Mouse (Mus musculus): ENCODE measurements at regions not wholly inside any gene's neighbourhood (a gene's known extent, or its start where the extent isn't known, plus 50 kb on each side); places are given as distances from the start of the nearest gene placed in this dataset.

DNA sequence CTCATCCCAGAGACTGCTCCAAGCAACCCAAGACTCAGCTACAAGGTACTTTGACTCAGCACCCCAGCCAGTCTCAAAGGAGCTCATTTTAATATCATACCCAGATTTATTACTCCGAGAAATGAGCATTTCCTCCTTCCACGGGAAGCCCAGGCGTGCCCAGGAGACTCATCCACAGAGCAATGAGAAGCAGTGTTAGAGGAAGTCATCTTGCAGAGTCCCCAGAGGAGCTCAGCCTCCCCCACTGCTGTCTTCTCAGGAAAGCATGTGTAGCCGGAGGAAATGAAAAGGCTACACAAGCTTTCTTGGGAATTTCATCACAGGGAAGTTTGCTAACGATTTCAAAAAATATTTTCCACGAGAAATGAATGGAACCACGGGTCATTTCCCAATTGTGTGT is 141.8 kb downstream of the Hlx start:
- no peak overlapping the region for H3K4me2 ChIP-seq
- no peak overlapping the region for H3K4me3 ChIP-seq
- no peak overlapping the region for H3K9ac ChIP-seq
- no peaks in the 10 kb centered on the region for H3K9me3 ChIP-seq
- WGBS, result 64% methylated on average over 7 of the region's 7 CpGs
- ATAC-seq (ENCODE audit: low read depth), result no peak
- 0 out of 2 replicates have a peak, but pooled peaks cover 3% of the 10 kb centered on the region for H3K27me3 ChIP-seq
- no peak overlapping the region for H3K27ac ChIP-seq (replicated peaks)
- no peaks in the 10 kb centered on the region; the same call in 1 of the 2 replicates for H3K4me1 ChIP-seq (replicated peaks)
- H3K36me3 ChIP-seq, result no peaks in the 10 kb centered on the region

DNA sequence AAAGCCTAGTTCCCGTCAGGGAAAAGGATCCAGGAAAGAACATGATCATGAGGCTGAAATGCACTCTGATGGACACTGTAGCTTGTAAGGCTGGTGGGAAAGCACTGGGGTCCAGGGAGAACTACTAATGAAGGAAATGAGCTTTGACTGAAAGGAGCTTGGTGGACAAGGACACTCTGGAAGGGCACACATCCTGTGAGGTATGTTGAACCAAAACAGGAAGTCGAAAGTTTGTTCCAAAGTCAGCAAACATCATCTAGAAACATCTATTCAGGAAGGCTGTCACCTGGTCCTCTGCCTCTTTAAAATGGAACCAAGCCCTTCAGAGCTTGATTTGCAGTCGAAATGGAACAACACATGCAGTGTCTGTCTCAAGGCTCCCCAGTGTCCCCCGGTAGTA is 143.1 kb downstream of the Hlx start:
- Histone ChIP-seq H3K9me3 (no peaks in the 10 kb centered on the region), H3K36me3 (no peaks in the 10 kb centered on the region), H3K27ac (replicated peaks) (no peak overlapping the region), H3K27me3 (0 out of 2 replicates have a peak, but pooled peaks cover 3% of the 10 kb centered on the region), H3K9ac (no peak overlapping the region), H3K4me2 (no peak overlapping the region), H3K4me3 (no peak overlapping the region), H3K4me1 (replicated peaks) (no peaks in the 10 kb centered on the region; the same call in 1 of the 2 replicates)
- 82% methylated on average over 4 of the region's 4 CpGs for WGBS
- no peak for ATAC-seq (ENCODE audit: low read depth)

DNA sequence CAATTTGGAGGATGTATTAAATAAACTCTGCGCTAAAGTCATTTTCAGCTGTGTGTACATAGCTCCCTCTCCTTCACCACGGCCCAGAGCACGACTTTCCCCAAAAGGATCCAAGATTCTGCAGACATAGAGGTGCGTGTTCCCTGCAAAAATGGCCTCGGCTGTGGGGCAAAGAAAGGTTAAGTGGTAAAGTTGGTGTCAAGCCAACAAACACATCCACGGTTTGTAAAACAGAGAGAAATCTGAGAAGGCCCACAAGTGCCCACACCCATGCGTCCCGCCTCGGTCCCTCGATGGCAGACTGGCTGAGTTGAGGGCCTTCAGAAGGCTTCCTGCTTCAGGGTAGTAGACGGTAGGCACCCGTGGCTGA is 147.9 kb downstream of the Hlx start:
- H3K27ac ChIP-seq (replicated peaks), result no peak overlapping the region
- no peaks in the 10 kb centered on the region for H3K9me3 ChIP-seq
- H3K4me2 ChIP-seq, result no peak overlapping the region
- no peak for ATAC-seq (ENCODE audit: low read depth)
- 82% methylated on average over 12 of the region's 12 CpGs for whole genome bisulfite sequencing
- H3K36me3 ChIP-seq, result no peaks in the 10 kb centered on the region
- H3K4me1 ChIP-seq (replicated peaks), result peaks cover 4% of the 10 kb centered on the region; the same call in 1 of the 2 replicates
- H3K4me3 ChIP-seq, result no peak overlapping the region
- no peak overlapping the region for H3K9ac ChIP-seq
- H3K27me3 ChIP-seq, result 0 out of 2 replicates have a peak, but pooled peaks cover 3% of the 10 kb centered on the region

DNA sequence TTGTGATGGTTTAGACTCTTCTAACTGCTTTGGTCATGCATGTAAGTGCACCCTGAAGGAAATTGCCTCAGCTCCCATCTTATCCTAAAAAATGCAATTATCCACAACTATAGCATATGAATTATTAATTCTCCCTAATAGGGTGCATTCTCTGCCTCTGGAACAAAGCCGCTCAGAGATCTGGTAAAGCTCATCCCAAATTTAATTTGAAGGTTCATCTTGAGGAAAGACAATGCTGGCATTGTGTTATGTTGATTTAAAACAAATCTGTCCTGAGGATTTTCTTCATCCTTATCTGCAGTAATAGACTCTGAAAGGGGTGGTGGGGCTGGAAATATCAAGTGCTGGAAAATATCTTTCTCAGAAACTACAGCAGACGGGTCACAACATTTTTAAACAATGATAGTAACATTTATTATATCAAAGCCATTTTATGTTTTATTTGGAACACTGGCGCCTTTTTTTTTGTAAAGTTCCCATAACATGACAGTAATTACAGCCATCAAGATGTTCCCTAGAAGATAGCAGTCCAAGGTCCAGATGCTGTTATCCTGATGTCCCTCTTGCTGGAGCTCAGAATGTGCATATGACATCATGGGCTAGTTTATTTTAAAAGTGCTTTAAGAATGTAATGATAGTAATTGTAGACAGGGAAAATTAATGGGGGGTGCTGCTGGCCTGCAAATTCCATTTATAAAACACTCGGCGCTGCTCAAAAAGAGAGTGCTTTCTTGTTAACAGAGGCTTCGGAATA is 148.5 kb downstream of the Hlx start:
- Histone ChIP-seq H3K9ac (no peak overlapping the region), H3K9me3 (no peaks in the 10 kb centered on the region), H3K27ac (replicated peaks) (no peak overlapping the region), H3K36me3 (no peaks in the 10 kb centered on the region), H3K4me2 (no peak overlapping the region), H3K27me3 (no peaks in the 10 kb centered on the region), H3K4me1 (replicated peaks) (peaks cover 4% of the 10 kb centered on the region; the same call in 1 of the 2 replicates), H3K4me3 (no peak overlapping the region)
- WGBS, result 85% methylated on average over 6 of the region's 6 CpGs
- ATAC-seq (ENCODE audit: low read depth), result no peak

DNA sequence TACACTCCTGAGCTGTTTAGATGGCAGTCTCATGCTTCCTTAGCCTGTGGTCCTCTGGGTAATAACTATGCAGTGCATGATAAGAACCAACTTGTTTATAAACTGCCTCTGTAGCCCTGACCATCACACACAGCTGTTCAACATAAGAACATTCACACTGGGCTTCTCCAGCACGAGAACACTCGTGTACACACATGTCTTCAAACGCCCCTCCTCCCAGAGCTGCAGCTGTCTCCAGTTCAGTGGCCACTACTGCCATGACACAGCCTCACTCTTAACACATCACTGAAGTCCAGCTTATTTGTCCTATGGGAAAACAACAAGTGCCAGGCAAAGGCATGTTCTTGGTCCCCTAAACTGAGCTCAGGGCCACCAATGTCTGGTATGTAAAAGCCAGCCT is 152.9 kb downstream of the Hlx start:
- Histone ChIP-seq H3K36me3 (no peaks in the 10 kb centered on the region), H3K9me3 (peaks cover 5% of the 10 kb centered on the region; the same call in 1 of the 2 replicates), H3K27me3 (no peaks in the 10 kb centered on the region), H3K4me1 (replicated peaks) (peaks cover 4% of the 10 kb centered on the region; the same call in 1 of the 2 replicates), H3K9ac (no peak overlapping the region), H3K27ac (replicated peaks) (no peak overlapping the region), H3K4me2 (no peak overlapping the region), H3K4me3 (no peak overlapping the region)
- no peak for ATAC-seq (ENCODE audit: low read depth)
- 90% methylated on average over 3 of the region's 3 CpGs for WGBS

DNA sequence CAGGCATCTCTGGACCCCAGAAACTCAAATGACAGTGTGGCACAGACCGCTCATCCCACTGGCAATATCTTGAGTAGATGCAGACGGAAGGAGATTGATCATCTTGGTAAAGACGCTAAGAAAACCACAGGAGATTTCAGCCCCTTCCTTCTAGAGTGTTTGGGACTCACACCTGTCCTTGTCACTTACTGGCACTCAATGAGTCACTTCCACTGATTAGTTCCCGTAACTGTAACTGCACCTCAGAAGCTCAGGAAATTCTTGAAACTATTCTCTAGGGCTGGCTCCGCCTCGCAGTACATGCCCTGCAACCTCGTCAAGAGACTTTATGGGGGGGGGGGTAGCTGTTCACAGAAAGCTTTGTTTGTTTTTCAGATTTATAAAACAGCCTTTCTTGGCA is 155.9 kb downstream of the Hlx start:
- H3K4me1 ChIP-seq (replicated peaks), result peaks cover 1% of the 10 kb centered on the region; the same call in 1 of the 2 replicates
- peaks cover 5% of the 10 kb centered on the region; the same call in 1 of the 2 replicates for H3K9me3 ChIP-seq
- H3K4me3 ChIP-seq, result no peak overlapping the region
- H3K36me3 ChIP-seq, result no peaks in the 10 kb centered on the region
- no peak overlapping the region for H3K27ac ChIP-seq (replicated peaks)
- WGBS, result 76% methylated on average over 7 of the region's 7 CpGs
- no peak overlapping the region for H3K4me2 ChIP-seq
- ATAC-seq (ENCODE audit: low read depth), result no peak
- H3K9ac ChIP-seq, result no peak overlapping the region
- no peaks in the 10 kb centered on the region for H3K27me3 ChIP-seq

DNA sequence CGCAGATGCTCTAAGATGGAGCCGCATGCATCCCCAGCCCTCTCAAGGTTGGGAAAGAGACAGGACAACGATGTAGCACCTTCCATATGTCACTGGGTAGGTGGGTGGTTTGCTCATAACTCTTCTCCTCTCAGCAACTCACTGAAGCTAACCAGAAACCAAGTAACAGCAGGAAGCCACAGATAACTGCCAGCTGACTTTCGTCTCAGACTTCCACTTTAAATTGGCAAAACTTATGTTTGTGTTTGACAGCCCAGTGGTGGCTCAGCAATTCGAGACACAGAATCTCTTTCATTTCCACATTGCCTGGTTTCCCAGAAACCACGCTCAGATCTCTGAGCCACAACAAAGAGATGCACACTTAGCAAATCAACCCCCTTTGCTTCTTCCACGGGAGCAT is 159.1 kb downstream of the Hlx start:
- H3K4me1 ChIP-seq (replicated peaks), result no peaks in the 10 kb centered on the region
- no peak for ATAC-seq (ENCODE audit: low read depth)
- 77% methylated on average over 7 of the region's 7 CpGs for WGBS
- H3K9ac ChIP-seq, result no peak overlapping the region
- H3K4me3 ChIP-seq, result no peak overlapping the region
- no peak overlapping the region for H3K4me2 ChIP-seq
- H3K36me3 ChIP-seq, result no peaks in the 10 kb centered on the region
- H3K27me3 ChIP-seq, result no peaks in the 10 kb centered on the region
- H3K9me3 ChIP-seq, result peaks cover 5% of the 10 kb centered on the region; the same call in 1 of the 2 replicates
- no peak overlapping the region for H3K27ac ChIP-seq (replicated peaks)

DNA sequence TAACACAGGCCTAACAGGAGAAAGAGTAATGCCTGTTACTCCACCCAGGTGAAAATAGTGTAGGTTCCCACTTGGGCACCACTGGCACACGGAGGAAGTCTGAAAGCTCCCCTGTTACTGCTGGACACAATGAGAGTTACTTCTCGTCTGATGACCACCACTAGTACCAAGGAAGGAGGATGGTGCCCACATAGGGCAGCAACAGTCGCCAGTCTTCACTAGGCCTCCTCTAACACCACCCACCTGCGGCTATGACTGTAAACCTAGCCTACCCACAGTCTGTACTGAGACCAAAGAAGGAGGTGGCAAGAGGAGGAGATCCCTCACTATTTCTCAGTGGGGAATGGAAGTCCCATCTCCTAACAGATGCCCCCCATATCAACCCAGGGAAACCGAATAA is 161.7 kb downstream of the Hlx start:
- Histone ChIP-seq H3K36me3 (no peaks in the 10 kb centered on the region), H3K27me3 (no peaks in the 10 kb centered on the region), H3K4me1 (replicated peaks) (no peaks in the 10 kb centered on the region), H3K4me2 (no peak overlapping the region), H3K4me3 (no peak overlapping the region), H3K27ac (replicated peaks) (no peak overlapping the region), H3K9me3 (no peaks in the 10 kb centered on the region), H3K9ac (no peak overlapping the region)
- no peak for ATAC-seq (ENCODE audit: low read depth)
- 93% methylated on average over 5 of the region's 5 CpGs for WGBS

DNA sequence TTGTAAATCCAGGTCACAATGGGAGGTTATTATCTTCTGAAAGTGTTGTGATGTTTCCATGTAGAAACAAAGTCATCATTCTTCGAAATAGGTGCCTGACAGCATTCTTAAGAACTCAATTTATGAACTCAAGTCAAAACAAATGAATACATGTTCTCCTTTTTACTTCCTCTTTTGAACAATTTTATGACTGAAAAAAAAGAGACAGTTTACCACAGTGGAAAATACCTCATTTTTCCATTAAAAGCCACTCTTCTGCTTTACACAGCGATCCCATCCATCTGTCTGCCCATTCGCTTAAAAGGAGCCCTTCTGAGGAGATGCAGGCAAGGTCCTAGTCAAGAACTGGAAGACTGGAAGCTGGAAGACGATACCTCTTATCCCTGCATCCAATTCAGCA is 169.5 kb downstream of the Hlx start:
- no peak overlapping the region for H3K27ac ChIP-seq (replicated peaks)
- 89% methylated on average over 4 of the region's 4 CpGs for WGBS
- ATAC-seq (ENCODE audit: low read depth), result no peak
- H3K27me3 ChIP-seq, result no peaks in the 10 kb centered on the region
- H3K9me3 ChIP-seq, result no peaks in the 10 kb centered on the region
- H3K4me2 ChIP-seq, result no peak overlapping the region
- H3K4me1 ChIP-seq (replicated peaks), result no peaks in the 10 kb centered on the region
- no peak overlapping the region for H3K4me3 ChIP-seq
- no peak overlapping the region for H3K9ac ChIP-seq
- H3K36me3 ChIP-seq, result no peaks in the 10 kb centered on the region

DNA sequence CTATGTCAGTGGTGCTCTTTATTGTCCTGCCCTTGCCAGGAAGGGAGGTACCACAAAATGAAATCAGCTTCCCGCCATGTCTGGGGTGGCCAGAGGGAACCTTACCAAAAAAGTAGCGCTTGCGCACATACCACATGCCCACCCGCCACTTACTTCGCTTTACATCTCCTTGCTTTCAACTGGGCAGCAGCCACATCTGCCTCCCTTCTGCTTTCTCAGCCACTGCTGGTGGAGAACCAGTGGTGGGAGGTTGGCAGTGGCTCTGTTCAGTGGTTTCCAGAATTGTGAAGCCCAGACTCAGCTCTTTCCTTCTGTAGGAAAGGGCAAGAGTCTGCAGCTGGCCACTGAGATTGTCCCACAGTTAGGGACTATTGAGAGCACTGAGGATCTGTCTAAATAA is 170.2 kb downstream of the Hlx start:
- Histone ChIP-seq H3K9me3 (no peaks in the 10 kb centered on the region), H3K27ac (replicated peaks) (no peak overlapping the region), H3K4me3 (no peak overlapping the region), H3K9ac (no peak overlapping the region), H3K4me2 (no peak overlapping the region), H3K27me3 (no peaks in the 10 kb centered on the region), H3K36me3 (no peaks in the 10 kb centered on the region), H3K4me1 (replicated peaks) (no peaks in the 10 kb centered on the region)
- ATAC-seq (ENCODE audit: low read depth), result no peak
- WGBS, result 93% methylated on average over 5 of the region's 5 CpGs

DNA sequence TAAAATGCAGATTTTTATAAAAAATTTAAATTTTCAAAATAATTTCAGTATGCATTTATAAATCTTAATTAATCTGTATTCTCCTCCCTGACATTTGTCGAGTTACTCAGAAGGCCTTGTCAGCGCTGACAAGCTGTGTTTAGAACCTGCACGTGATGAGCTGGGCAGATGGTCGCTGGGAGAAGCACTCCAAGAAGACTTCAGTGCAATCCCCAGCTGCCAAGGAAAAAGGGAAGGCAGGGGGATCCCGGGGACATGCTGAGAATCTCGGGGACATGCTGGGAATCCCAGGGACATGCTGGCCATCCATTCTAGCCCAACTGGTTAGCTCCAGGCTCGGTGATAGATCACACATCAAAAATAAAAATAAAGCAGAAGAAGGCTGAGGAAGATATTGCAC is 172.9 kb downstream of the Hlx start:
- no peaks in the 10 kb centered on the region for H3K4me1 ChIP-seq (replicated peaks)
- WGBS, result 65% methylated on average over 7 of the region's 7 CpGs
- H3K27me3 ChIP-seq, result no peaks in the 10 kb centered on the region
- H3K4me2 ChIP-seq, result no peak overlapping the region
- no peaks in the 10 kb centered on the region for H3K9me3 ChIP-seq
- no peak overlapping the region for H3K27ac ChIP-seq (replicated peaks)
- no peak overlapping the region for H3K9ac ChIP-seq
- H3K4me3 ChIP-seq, result no peak overlapping the region
- no peak for ATAC-seq (ENCODE audit: low read depth)
- H3K36me3 ChIP-seq, result no peaks in the 10 kb centered on the region

DNA sequence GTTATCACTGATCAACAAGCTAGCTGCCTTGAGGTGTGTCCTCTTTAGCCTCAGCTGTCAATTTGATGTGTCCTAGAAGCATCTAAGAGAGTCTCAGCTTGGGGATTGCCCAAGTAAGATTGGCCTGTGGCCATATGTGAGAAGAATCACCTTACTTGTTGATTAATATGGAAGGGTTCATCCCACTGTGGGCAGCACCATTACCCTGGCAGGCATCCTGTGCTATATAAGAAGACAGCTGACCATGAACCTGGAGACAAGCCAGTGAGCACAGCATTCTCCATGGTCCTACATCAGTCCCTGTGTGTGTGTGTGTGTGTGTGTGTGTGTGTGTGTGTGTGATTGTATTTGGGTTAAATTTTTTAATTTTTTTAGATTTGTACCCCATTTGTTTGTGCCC is 178.6 kb downstream of the Hlx start:
- no peaks in the 10 kb centered on the region for H3K4me1 ChIP-seq (replicated peaks)
- no peak for ATAC-seq (ENCODE audit: low read depth)

DNA sequence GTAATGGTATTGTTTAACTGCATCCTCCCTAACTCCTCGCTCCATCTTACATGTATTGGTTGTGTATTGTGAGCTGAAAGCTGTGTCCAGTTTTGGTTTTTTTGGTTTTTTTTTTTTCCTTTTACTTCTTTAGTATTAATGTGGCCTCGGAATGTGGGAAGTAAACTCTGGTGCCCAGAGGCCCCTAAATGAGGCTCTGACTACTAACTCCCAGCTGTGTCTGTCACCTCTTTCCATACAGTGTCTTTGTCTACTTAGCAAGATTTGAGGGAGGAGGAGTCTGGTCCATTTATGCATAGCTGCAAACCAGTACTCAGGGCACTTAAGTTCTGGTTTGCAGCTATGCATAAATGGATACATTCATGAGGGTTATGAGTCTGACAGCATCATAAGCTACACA is 181.9 kb downstream of the Hlx start:
- no peaks in the 10 kb centered on the region for H3K4me1 ChIP-seq (replicated peaks)
- no peak for ATAC-seq (ENCODE audit: low read depth)
- H3K9ac ChIP-seq, result no peak overlapping the region
- 90% methylated on average over 2 of the region's 2 CpGs for WGBS
- H3K36me3 ChIP-seq, result no peaks in the 10 kb centered on the region
- no peaks in the 10 kb centered on the region for H3K27me3 ChIP-seq
- no peak overlapping the region for H3K4me2 ChIP-seq
- no peak overlapping the region for H3K4me3 ChIP-seq
- no peak overlapping the region for H3K27ac ChIP-seq (replicated peaks)
- H3K9me3 ChIP-seq, result no peaks in the 10 kb centered on the region

More for the DNA sequence above, 178.6 kb downstream of the Hlx start:
- Histone ChIP-seq H3K36me3 (no peaks in the 10 kb centered on the region), H3K27me3 (no peaks in the 10 kb centered on the region), H3K9me3 (no peaks in the 10 kb centered on the region), H3K4me2 (no peak overlapping the region), H3K9ac (no peak overlapping the region), H3K4me3 (no peak overlapping the region), H3K27ac (replicated peaks) (no peak overlapping the region)

Measured in neural tube, embryonic 13.5 days (tissue).